Mouse (Mus musculus): ENCODE measurements around the gene Acsf3. TPM values are rescaled to one million over a fixed set of nuclear protein-coding genes. Genes with fewer than 3 reads are reported as not detected.

Gene Acsf3
- polyA plus RNA-seq, 1 experiment from 2014 or later, result 14.6 TPM

DNA sequence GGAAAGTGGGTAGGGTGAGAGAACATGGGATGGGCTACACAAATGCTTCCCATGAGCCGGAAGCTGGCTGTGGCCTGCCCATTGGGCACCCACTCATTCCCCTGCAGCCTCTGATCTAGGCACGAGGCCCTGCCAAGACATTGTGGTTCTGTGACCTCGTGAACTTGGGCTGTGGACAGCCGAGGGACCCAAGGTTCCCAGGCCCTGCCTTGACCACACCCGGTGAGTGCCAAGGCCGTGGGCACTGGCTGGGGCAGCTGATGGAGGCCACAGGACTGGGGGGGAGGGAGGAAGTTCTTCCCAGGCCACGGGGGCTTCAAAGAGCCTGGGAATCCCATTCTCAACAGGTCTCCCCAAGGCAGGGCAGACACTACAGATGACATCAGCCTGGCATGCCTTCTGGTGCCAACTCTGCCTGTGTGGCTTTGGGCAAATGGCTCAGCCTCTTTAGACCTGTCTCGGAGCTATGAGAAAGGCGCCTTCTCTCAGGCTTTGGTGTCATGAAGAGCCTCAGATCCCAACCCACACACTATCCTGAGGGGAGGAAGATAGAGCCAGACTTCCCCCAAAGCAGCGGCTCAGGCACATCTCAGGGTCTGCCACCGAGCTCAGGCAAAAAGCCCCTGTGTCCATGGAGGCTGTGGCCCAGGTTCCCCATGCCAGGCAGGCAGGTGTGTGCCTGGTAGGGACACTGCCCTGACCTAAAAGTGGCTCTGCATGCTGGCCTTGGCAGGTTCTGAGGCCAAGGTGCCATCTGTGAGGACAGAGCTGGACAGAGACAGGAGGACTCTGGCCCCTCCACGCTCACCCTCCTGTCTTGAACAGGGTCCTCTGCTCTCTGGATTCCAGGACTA, 76.6 kb downstream of the Acsf3 start:
- no peak overlapping the region for H3K4me2 ChIP-seq (ENCODE audit: low read depth, low read length)
- 84% methylated on average over 12 of the region's 12 CpGs for WGBS
- no peak for ATAC-seq (replicated peaks; ENCODE audit: insufficient number of reproducible peaks, low FRiP score, low TSS enrichment, low read depth)
- H3K4me1 ChIP-seq (ENCODE audit: control insufficient read depth, insufficient read depth, low read length), result peaks cover 4% of the 10 kb centered on the region; the same call in 1 of the 2 replicates
- no peaks in the 10 kb centered on the region for H3K9me3 ChIP-seq (replicated peaks; ENCODE audit: control insufficient read depth, low read length)
- no peaks in the 10 kb centered on the region for H3K36me3 ChIP-seq (replicated peaks; ENCODE audit: control insufficient read depth, insufficient read depth, low read depth, low read length)
- no peak overlapping the region for H3K9ac ChIP-seq (replicated peaks; ENCODE audit: low read length)
- H3K27ac ChIP-seq (replicated peaks; ENCODE audit: low read depth, low read length), result no peak overlapping the region
- DNase-seq (ENCODE audit: low spot score), result no peak
- H3K4me3 ChIP-seq (ENCODE audit: low read depth, low read length), result no peak overlapping the region
- no peaks in the 10 kb centered on the region for H3K27me3 ChIP-seq (ENCODE audit: control insufficient read depth, insufficient read depth, low read length)

DNA sequence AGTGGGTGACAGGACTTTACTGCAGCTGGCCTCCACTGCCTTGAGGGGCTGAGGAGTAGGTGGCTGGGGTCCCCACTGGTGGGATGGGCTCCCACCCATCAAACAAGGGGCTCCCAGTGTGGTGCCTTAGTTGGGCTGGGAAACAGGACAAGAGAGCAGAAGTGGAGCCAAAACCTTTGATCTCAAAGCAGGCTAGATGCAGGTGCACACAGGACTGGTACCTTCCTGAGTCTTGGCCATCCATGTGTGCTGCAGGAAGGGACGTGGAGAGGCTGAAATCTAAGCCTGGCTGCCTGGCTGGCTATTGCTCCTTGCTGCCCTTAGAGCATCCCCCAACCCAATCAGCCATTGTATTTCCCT, 77.2 kb downstream of the Acsf3 start:
- no peak for ATAC-seq (replicated peaks; ENCODE audit: insufficient number of reproducible peaks, low FRiP score, low TSS enrichment, low read depth)
- H3K27me3 ChIP-seq (ENCODE audit: control insufficient read depth, insufficient read depth, low read length), result no peaks in the 10 kb centered on the region
- H3K9ac ChIP-seq (replicated peaks; ENCODE audit: low read length), result no peak overlapping the region

DNA sequence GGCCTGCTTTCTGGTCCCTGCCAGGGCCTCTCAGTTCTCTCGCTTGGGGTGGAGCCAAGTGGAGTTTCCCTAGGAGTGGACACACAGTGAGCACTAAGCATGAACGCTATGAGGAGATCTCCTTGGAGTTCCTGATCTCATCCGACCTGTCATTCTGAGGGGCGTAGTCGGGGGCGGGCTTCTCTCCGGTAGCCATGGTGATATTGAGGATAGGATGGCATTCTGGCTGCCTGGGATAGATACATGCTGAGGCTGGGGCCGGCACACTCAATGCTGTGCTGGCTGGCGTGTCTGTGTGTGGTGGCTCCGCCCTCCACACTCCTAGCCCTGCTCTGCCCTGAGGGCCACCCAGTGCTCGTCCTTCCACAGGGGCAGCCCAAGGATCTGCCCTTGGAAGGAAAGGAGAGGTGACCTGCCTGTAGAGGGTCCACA, 78.1 kb downstream of the Acsf3 start:
- Histone ChIP-seq H3K4me1 (ENCODE audit: control insufficient read depth, insufficient read depth, low read length) (peaks cover 4% of the 10 kb centered on the region; the same call in 1 of the 2 replicates), H3K9ac (replicated peaks; ENCODE audit: low read length) (no peak overlapping the region), H3K27ac (replicated peaks; ENCODE audit: low read depth, low read length) (no peak overlapping the region), H3K4me2 (ENCODE audit: low read depth, low read length) (no peak overlapping the region), H3K9me3 (replicated peaks; ENCODE audit: control insufficient read depth, low read length) (no peaks in the 10 kb centered on the region), H3K4me3 (ENCODE audit: low read depth, low read length) (no peak overlapping the region), H3K27me3 (ENCODE audit: control insufficient read depth, insufficient read depth, low read length) (no peaks in the 10 kb centered on the region), H3K36me3 (replicated peaks; ENCODE audit: control insufficient read depth, insufficient read depth, low read depth, low read length) (no peaks in the 10 kb centered on the region)
- DNase-seq (ENCODE audit: low spot score), result peak; percentile 49
- peak; percentile 42 for ATAC-seq (replicated peaks; ENCODE audit: insufficient number of reproducible peaks, low FRiP score, low TSS enrichment, low read depth)
- WGBS, result 16% methylated on average over 11 of the region's 11 CpGs

More for the DNA sequence above, 77.2 kb downstream of the Acsf3 start:
- WGBS, result 53% methylated on average over 1 of the region's 1 CpGs
- no peak for DNase-seq (ENCODE audit: low spot score)
- Histone ChIP-seq H3K9me3 (replicated peaks; ENCODE audit: control insufficient read depth, low read length) (no peaks in the 10 kb centered on the region), H3K4me2 (ENCODE audit: low read depth, low read length) (no peak overlapping the region), H3K27ac (replicated peaks; ENCODE audit: low read depth, low read length) (no peak overlapping the region), H3K36me3 (replicated peaks; ENCODE audit: control insufficient read depth, insufficient read depth, low read depth, low read length) (no peaks in the 10 kb centered on the region), H3K4me1 (ENCODE audit: control insufficient read depth, insufficient read depth, low read length) (peaks cover 4% of the 10 kb centered on the region; the same call in 1 of the 2 replicates), H3K4me3 (ENCODE audit: low read depth, low read length) (no peak overlapping the region)

DNA sequence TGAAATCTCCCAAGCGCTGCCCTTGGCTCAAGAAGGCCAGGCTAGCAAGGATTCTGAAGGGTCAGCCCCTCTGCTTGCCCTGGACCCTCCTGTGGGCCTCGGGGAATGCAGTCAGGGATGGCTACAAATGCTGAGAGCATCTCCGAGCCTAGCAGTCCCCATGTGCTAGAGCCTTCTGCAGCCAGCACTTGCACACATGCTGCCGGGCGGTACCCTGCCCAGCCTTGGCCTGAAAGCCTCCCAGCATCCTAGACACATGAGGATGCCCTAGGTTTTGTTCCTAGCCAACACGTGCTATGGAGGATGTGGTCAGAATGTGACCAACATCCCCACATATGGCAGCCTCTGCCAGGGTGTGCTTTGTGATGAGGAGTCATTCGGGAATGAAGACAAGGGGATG, 79.1 kb downstream of the Acsf3 start:
- Histone ChIP-seq H3K27me3 (ENCODE audit: control insufficient read depth, insufficient read depth, low read length) (no peaks in the 10 kb centered on the region), H3K36me3 (replicated peaks; ENCODE audit: control insufficient read depth, insufficient read depth, low read depth, low read length) (no peaks in the 10 kb centered on the region), H3K4me3 (ENCODE audit: low read depth, low read length) (no peak overlapping the region), H3K9me3 (replicated peaks; ENCODE audit: control insufficient read depth, low read length) (no peaks in the 10 kb centered on the region), H3K4me2 (ENCODE audit: low read depth, low read length) (no peak overlapping the region), H3K27ac (replicated peaks; ENCODE audit: low read depth, low read length) (no peak overlapping the region), H3K4me1 (ENCODE audit: control insufficient read depth, insufficient read depth, low read length) (peaks cover 4% of the 10 kb centered on the region; the same call in 1 of the 2 replicates), H3K9ac (replicated peaks; ENCODE audit: low read length) (no peak overlapping the region)
- DNase-seq (ENCODE audit: low spot score) (no peak), ATAC-seq (replicated peaks; ENCODE audit: insufficient number of reproducible peaks, low FRiP score, low TSS enrichment, low read depth) (no peak)
- WGBS, result 74% methylated on average over 7 of the region's 7 CpGs

DNA sequence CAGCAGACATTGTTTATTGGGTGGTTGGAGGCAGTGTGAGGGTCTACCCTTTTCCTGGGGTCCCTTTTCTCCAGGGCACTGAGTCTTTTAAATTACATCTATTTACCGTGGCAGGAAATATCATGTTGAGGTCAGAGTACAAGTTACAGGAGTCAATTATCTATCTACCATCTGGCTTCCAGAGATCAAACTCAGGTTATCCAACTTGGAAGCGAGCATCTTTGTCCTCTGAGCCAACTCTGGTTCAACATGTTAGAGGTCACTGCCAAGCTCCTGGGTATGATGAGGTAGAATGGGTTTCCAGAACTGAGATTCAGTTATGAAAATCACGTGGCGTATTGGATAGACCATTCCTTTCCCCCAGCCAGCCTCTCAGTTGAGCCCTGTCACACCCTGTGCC, 79.8 kb downstream of the Acsf3 start:
- H3K4me1 ChIP-seq (ENCODE audit: control insufficient read depth, insufficient read depth, low read length), result peaks cover 4% of the 10 kb centered on the region; the same call in 1 of the 2 replicates
- no peak overlapping the region for H3K27ac ChIP-seq (replicated peaks; ENCODE audit: low read depth, low read length)
- no peak for DNase-seq (ENCODE audit: low spot score)
- no peak overlapping the region for H3K4me2 ChIP-seq (ENCODE audit: low read depth, low read length)
- ATAC-seq (replicated peaks; ENCODE audit: insufficient number of reproducible peaks, low FRiP score, low TSS enrichment, low read depth), result no peak
- H3K36me3 ChIP-seq (replicated peaks; ENCODE audit: control insufficient read depth, insufficient read depth, low read depth, low read length), result no peaks in the 10 kb centered on the region
- H3K4me3 ChIP-seq (ENCODE audit: low read depth, low read length), result no peak overlapping the region
- 73% methylated on average over 4 of the region's 4 CpGs for WGBS
- H3K27me3 ChIP-seq (ENCODE audit: control insufficient read depth, insufficient read depth, low read length), result no peaks in the 10 kb centered on the region
- H3K9me3 ChIP-seq (replicated peaks; ENCODE audit: control insufficient read depth, low read length), result no peaks in the 10 kb centered on the region
- no peak overlapping the region for H3K9ac ChIP-seq (replicated peaks; ENCODE audit: low read length)

DNA sequence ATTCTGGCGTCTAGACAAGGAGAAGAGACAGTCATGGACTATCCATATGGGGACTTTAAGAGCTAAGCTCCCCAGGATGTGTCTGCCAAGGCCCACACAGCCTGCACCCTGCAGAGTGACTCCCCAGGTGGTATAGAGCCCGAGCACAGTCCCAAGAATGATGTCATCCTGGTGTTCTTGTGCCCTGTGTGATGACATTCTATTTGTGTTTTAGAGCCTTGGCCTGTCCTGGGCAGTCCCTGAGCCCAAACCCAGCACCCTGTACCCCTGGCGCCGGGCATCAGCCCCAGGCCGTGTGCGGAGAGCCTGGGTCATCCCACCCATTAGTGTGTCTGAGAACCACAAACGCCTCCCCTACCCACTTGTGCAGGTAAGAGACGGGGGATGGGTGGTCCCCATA, 81.0 kb downstream of the Acsf3 start:
- H3K27ac ChIP-seq (replicated peaks; ENCODE audit: low read depth, low read length), result no peak overlapping the region
- H3K36me3 ChIP-seq (replicated peaks; ENCODE audit: control insufficient read depth, insufficient read depth, low read depth, low read length), result no peaks in the 10 kb centered on the region
- H3K9ac ChIP-seq (replicated peaks; ENCODE audit: low read length), result no peak overlapping the region
- no peak overlapping the region for H3K4me3 ChIP-seq (ENCODE audit: low read depth, low read length)
- no peak for DNase-seq (ENCODE audit: low spot score)
- H3K27me3 ChIP-seq (ENCODE audit: control insufficient read depth, insufficient read depth, low read length), result no peaks in the 10 kb centered on the region
- H3K4me1 ChIP-seq (ENCODE audit: control insufficient read depth, insufficient read depth, low read length), result peaks cover 4% of the 10 kb centered on the region; the same call in 1 of the 2 replicates
- no peak for ATAC-seq (replicated peaks; ENCODE audit: insufficient number of reproducible peaks, low FRiP score, low TSS enrichment, low read depth)
- no peaks in the 10 kb centered on the region for H3K9me3 ChIP-seq (replicated peaks; ENCODE audit: control insufficient read depth, low read length)
- no peak overlapping the region for H3K4me2 ChIP-seq (ENCODE audit: low read depth, low read length)
- WGBS, result 82% methylated on average over 8 of the region's 8 CpGs

DNA sequence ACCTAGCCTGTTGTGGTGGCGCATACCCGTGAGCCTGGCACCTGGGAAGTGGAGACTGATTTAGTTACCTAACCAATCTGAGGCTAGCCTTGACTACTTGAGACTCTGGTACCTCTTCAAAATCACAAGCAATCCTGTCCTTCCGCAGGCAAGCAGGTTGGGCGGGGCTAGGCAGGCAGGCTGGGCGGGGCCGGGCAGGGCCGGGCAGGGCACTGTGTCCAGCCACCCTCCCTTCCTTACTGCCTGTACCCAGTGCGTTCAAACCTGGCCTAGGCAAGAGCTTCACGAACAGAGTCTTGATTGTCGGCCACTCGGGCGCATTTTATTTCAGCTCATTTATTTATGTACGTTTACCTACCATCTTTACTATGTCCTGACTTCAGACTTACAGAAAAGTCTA, 84.6 kb downstream of the Acsf3 start:
- Histone ChIP-seq H3K4me1 (ENCODE audit: control insufficient read depth, insufficient read depth, low read length) (no peaks in the 10 kb centered on the region), H3K9ac (replicated peaks; ENCODE audit: low read length) (no peak overlapping the region), H3K27ac (replicated peaks; ENCODE audit: low read depth, low read length) (no peak overlapping the region), H3K27me3 (ENCODE audit: control insufficient read depth, insufficient read depth, low read length) (no peaks in the 10 kb centered on the region), H3K4me2 (ENCODE audit: low read depth, low read length) (no peak overlapping the region), H3K36me3 (replicated peaks; ENCODE audit: control insufficient read depth, insufficient read depth, low read depth, low read length) (no peaks in the 10 kb centered on the region), H3K9me3 (replicated peaks; ENCODE audit: control insufficient read depth, low read length) (no peaks in the 10 kb centered on the region), H3K4me3 (ENCODE audit: low read depth, low read length) (no peak overlapping the region)
- DNase-seq (ENCODE audit: low spot score) (no peak), ATAC-seq (replicated peaks; ENCODE audit: insufficient number of reproducible peaks, low FRiP score, low TSS enrichment, low read depth) (no peak)
- 58% methylated on average over 13 of the region's 13 CpGs for WGBS

DNA sequence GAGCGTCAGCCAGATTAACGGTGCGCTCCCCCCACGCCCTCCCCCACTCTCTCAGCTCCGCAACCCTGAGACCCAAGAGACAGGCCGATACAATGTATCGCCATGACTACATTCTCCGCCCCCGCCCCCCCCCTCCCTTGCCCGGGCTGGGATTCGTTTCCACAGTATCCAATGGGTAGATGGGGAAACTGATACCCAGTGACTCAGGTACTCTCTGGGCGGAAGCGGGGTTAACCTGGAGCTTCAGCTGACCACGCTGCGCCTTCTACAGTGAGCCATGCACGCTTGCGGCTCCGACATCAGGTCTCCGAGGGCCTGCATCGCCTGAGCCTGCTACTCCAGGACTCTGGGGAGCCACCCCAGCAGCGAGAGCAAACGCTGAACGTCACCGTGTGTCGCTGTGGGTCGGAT, 89.4 kb downstream of the Acsf3 start:
- ATAC-seq (replicated peaks; ENCODE audit: insufficient number of reproducible peaks, low FRiP score, low TSS enrichment, low read depth) (no peak), DNase-seq (ENCODE audit: low spot score) (peak; percentile 28)
- H3K36me3 ChIP-seq (replicated peaks; ENCODE audit: control insufficient read depth, insufficient read depth, low read depth, low read length), result no peaks in the 10 kb centered on the region
- H3K4me2 ChIP-seq (ENCODE audit: low read depth, low read length), result peak overlapping the region; percentile 38
- H3K27ac ChIP-seq (replicated peaks; ENCODE audit: low read depth, low read length), result no peak overlapping the region
- H3K9ac ChIP-seq (replicated peaks; ENCODE audit: low read length), result no peak overlapping the region; the same call in 1 of the 2 replicates
- no peaks in the 10 kb centered on the region for H3K4me1 ChIP-seq (ENCODE audit: control insufficient read depth, insufficient read depth, low read length)
- 62% methylated on average over 26 of the region's 26 CpGs for WGBS
- H3K27me3 ChIP-seq (ENCODE audit: control insufficient read depth, insufficient read depth, low read length), result no peaks in the 10 kb centered on the region
- H3K9me3 ChIP-seq (replicated peaks; ENCODE audit: control insufficient read depth, low read length), result no peaks in the 10 kb centered on the region
- peak overlapping the region; percentile 15; the same call in 1 of the 2 replicates for H3K4me3 ChIP-seq (ENCODE audit: low read depth, low read length)
